Mouse (Mus musculus): ENCODE data around the gene Mgst2.

- TF ChIP-seq CTCF (IDR thresholded peaks at IDR 0.05; ENCODE audit: low read depth) (no peak), EP300 (IDR thresholded peaks at IDR 0.05; ENCODE audit: low read depth) (no peak)
Observed at GRCm38 (mm10) chr3:51659415-51659814, 745 bp upstream of the Mgst2 start.

All from heart, postnatal 0 days (tissue).